Mouse (Mus musculus): ENCODE measurements around the gene Plekho1.

Plekho1 gene

DNA sequence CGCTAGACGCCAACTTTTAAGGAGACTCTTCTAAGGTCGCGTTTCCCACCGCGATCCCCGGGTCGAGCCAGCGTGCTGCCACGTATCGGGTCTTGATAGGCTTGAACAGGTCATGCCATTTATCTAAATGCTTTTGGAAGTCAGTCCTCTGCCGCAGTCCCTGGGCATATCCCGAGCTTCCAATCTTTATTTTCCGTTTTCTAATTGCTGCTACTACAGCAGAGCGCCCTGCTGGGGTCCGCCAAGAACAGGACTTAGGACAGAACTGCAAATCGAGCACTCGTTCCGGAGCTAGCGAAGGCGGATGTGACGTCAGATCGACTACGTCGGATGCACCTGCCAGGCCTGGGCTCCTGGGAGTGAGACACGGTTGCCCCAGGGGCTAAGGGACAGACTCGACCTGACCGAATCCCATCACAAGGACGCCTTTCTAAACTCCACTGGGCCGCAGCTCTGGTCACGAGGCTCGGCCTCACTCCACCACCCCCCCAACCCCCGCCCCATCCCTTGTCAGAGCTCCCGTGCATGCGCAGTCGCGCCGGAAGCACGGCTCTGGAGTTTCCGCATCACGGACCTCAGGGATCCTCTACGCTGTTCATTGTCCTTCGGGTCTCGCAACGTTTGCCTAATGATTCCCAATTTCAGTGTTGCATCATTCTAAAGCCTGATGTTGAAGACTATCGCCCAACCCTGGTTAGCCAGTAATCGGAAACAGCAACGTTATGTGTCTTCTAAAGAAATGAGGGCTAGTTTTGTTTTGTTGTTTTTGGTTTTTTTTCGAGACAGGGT lies 44.8 kb downstream of the Plekho1 start:
- DNase-seq (ENCODE audit: low spot score), result peak; percentile 94

DNA sequence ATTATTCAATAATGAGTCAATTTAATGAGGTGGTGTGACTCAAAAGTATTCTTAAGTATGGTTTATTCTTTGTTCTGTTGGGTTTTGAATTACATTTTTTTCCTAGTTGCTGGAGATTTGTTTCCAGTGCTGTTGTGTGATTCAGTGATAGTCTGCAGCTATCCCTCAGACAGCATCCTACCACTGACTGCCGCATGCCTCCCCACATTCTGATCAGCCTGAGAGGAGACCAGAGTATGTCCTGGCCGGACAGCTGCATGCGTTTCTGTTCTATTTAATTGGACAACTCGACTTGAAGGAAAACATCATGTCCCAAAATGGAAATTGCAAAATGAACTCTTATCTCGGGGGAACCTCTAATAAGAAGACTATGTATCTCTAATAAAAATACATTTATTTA lies 47.5 kb downstream of the Plekho1 start:
- no peak for DNase-seq (ENCODE audit: low spot score)

DNA sequence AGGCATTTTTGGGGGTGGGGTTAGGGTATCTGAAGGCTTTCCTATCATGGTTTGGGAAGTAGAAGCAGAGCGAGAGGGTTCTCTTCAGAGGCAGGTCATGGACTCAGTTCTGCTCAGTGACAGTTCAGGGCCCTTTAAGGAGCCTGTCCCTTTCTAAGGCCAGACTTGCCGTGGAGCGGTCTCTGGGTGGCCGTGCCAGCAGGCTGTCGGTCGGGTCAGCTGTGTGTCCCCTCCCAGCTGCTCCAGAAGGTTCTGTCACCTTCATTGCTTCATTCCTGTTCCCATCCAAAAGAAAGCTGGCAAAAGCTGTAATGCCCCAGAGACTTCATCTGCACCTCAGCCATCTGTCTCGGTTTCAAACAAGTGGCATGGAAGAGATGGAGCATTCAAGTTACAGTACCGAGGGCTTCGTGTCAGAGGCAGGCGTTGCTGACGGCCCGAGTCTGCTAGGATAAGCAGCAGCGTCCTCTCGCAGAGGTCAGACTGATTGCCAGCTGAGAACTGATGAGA lies 50.0 kb downstream of the Plekho1 start:
- no peak for DNase-seq (ENCODE audit: low spot score)

DNA sequence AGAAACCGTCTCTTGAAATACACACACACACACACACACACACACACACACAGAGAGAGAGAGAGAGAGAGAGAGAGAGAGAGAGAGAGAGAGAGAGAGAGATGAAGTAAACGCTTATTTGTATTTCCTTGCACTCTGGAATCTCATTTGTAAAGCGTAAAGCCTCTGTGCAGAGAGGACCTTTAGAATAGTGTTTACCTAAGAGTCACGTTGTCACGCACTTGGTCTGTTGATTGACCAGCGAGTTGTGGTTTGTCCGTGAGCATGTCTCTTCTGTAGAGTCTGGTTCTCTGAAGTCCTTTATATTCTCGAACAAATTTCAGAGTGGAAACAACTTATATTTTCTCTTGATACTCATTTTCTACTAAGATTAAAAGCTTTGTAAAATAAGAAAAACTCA lies 51.1 kb downstream of the Plekho1 start:
- no peak for DNase-seq (ENCODE audit: low spot score)

DNA sequence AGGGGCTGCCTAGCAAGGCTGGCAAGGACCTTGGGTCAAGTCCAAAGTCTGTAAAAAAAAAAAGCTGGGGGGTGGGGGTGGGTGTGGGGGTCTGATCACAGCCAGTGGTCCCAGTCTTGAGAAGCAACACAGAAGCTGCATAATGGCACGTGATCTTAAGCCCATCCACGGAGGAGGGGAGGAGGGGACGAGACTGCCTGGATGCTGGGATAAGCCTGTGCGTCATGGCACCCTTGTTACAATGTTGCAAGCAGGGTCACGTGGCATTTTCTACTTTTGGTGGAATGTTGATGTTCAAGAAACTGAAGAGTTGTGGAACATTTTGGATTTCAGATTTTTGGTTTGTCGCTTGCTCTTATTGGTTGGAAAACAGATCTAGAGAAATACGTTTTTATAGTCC lies 52.6 kb downstream of the Plekho1 start:
- no peak for DNase-seq (ENCODE audit: low spot score)

DNA sequence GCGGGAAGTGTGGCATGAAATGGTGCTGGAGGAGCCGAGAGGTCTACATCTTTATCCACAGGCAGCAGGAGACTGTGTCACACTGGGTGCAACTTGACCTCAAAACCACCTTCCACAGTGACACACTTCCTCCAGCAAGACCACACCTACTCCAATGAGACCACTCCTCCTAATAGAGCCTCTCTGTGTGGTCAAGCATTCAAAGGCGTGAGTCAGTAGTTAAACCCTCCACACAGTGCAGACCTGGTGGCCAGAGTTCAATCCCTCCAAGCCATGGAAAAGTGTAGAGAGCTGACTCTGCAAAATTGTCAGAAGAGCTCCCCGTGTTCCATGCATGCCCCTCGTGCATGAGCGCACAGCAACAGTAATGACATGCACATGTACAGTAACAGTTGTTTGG lies 53.1 kb downstream of the Plekho1 start:
- DNase-seq (ENCODE audit: low spot score), result no peak

DNA sequence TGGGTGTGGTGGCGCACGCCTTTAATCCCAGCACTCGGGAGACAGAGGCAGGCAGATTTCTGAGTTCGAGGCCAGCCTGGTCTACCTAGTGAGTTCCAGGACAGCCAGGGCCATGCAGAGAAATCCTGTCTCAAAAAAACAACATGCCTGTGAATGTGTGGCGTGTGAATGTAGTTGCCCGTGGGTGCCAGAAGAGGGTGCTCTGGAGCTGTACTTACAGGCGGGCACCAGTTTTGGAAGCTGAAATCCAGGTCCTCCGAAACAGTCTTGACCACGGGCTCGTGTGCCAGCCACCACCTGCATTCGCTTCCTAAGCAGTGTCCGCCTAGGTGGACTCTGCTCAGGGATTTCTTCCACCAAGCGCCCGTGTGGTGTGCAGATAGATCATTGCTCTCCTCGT lies 57.0 kb downstream of the Plekho1 start:
- no peak for DNase-seq (ENCODE audit: low spot score)

All from MN1 (cell line).